Mouse (Mus musculus): ENCODE results near the gene Lrrfip1. TPM values are rescaled to one million over a fixed set of nuclear protein-coding genes. Genes with fewer than 3 reads are reported as not detected.

The Lrrfip1 gene
- polyA plus RNA-seq, 1 experiment = 83.3 TPM

GRCm38 (mm10) chr1:90974906-90975649, 23.5 kb upstream of the Lrrfip1 start:
- H3K4me3 ChIP-seq = no peak overlapping the region
- no peak overlapping the region for H3ac ChIP-seq (ENCODE audit: control insufficient read depth, insufficient read length)
- H3K27me3 ChIP-seq (ENCODE audit: control insufficient read depth, insufficient read depth, insufficient read length) = no peaks in the 10 kb centered on the region
- no peaks in the 10 kb centered on the region for H3K36me3 ChIP-seq (ENCODE audit: control insufficient read depth, insufficient read depth)
- TF ChIP-seq MYOG (IDR thresholded peaks at IDR 0.05; ENCODE audit: control insufficient read depth in 1 of 3, insufficient read depth in 1 of 3, insufficient read length in 2 of 3, low read depth in 2 of 3) (peak; percentile 73 to 97 (median 95)), TCF12 (IDR thresholded peaks at IDR 0.05; ENCODE audit: insufficient read depth, poor library complexity, severe bottlenecking) (peak; percentile 76), CEBPB (IDR thresholded peaks at IDR 0.05; ENCODE audit: insufficient read depth, poor library complexity, severe bottlenecking) (no peak), E2F4 (IDR thresholded peaks at IDR 0.05; ENCODE audit: insufficient read depth) (no peak), POLR2A (IDR thresholded peaks at IDR 0.05; ENCODE audit: insufficient read length, low read depth) (no peak), POLR2AphosphoS2 (IDR thresholded peaks at IDR 0.05; ENCODE audit: insufficient read length, low read depth) (no peak), MAX (IDR thresholded peaks at IDR 0.05; ENCODE audit: low read depth) (no peak), MYOD1 (IDR thresholded peaks at IDR 0.05; ENCODE audit: control insufficient read depth in 1 of 3, insufficient read length in 2 of 3, low read depth in 2 of 3) (peak; percentile 68 to 97 (median 97)), TCF3 (IDR thresholded peaks at IDR 0.05; ENCODE audit: insufficient read length, low read depth) (peak; percentile 65), REST (IDR thresholded peaks at IDR 0.05; ENCODE audit: insufficient read depth, insufficient read length) (no peak), USF1 (IDR thresholded peaks at IDR 0.05; ENCODE audit: low read depth) (peak; percentile 1), SRF (IDR thresholded peaks at IDR 0.05; ENCODE audit: control insufficient read depth, insufficient read length, low read depth) (no peak)
- H3K79me2 ChIP-seq (ENCODE audit: control insufficient read depth, insufficient read depth) = no peaks in the 10 kb centered on the region
- peak overlapping the region; percentile 54 for H3K4me2 ChIP-seq (ENCODE audit: low read depth)

GRCm38 (mm10) chr1:90975960-90976359, 22.6 kb upstream of the Lrrfip1 start:
- H3K36me3 ChIP-seq (ENCODE audit: control insufficient read depth, insufficient read depth) = no peaks in the 10 kb centered on the region
- H3K27me3 ChIP-seq (ENCODE audit: control insufficient read depth, insufficient read depth, insufficient read length) = no peaks in the 10 kb centered on the region

GRCm38 (mm10) chr1:90980638-90981330, 17.8 kb upstream of the Lrrfip1 start:
- H3K79me2 ChIP-seq (ENCODE audit: control insufficient read depth, insufficient read depth) = no peaks in the 10 kb centered on the region
- H3K36me3 ChIP-seq (ENCODE audit: control insufficient read depth, insufficient read depth) = no peaks in the 10 kb centered on the region
- no peaks in the 10 kb centered on the region for H3K27me3 ChIP-seq (ENCODE audit: control insufficient read depth, insufficient read depth, insufficient read length)
- no peak for TF ChIP-seq MYOD1 (IDR thresholded peaks at IDR 0.05; ENCODE audit: control insufficient read depth in 1 of 3, insufficient read length in 2 of 3, low read depth in 2 of 3)
- no peak for TF ChIP-seq POLR2A (IDR thresholded peaks at IDR 0.05; ENCODE audit: insufficient read length, low read depth)
- TF ChIP-seq USF1 (IDR thresholded peaks at IDR 0.05; ENCODE audit: low read depth) = no peak
- TF ChIP-seq REST (IDR thresholded peaks at IDR 0.05; ENCODE audit: insufficient read depth, insufficient read length) = no peak
- no peak for TF ChIP-seq SRF (IDR thresholded peaks at IDR 0.05; ENCODE audit: control insufficient read depth, insufficient read length, low read depth)
- TF ChIP-seq E2F4 (IDR thresholded peaks at IDR 0.05; ENCODE audit: insufficient read depth) = no peak
- TF ChIP-seq MAX (IDR thresholded peaks at IDR 0.05; ENCODE audit: low read depth) = no peak
- no peak for TF ChIP-seq MYOG (IDR thresholded peaks at IDR 0.05; ENCODE audit: control insufficient read depth in 1 of 3, insufficient read depth in 1 of 3, insufficient read length in 2 of 3, low read depth in 2 of 3)
- no peak for TF ChIP-seq TCF3 (IDR thresholded peaks at IDR 0.05; ENCODE audit: insufficient read length, low read depth)
- TF ChIP-seq POLR2AphosphoS2 (IDR thresholded peaks at IDR 0.05; ENCODE audit: insufficient read length, low read depth) = no peak
- no peak for TF ChIP-seq CEBPB (IDR thresholded peaks at IDR 0.05; ENCODE audit: insufficient read depth, poor library complexity, severe bottlenecking)
- TF ChIP-seq TCF12 (IDR thresholded peaks at IDR 0.05; ENCODE audit: insufficient read depth, poor library complexity, severe bottlenecking) = no peak
- H3K4me3 ChIP-seq = no peak overlapping the region
- no peak overlapping the region for H3ac ChIP-seq (ENCODE audit: control insufficient read depth, insufficient read length)
- H3K4me2 ChIP-seq (ENCODE audit: low read depth) = no peak overlapping the region

More at GRCm38 (mm10) chr1:90975960-90976359, 22.6 kb upstream of the Lrrfip1 start:
- TF ChIP-seq MYOD1 (IDR thresholded peaks at IDR 0.05; ENCODE audit: control insufficient read depth in 1 of 3, insufficient read length in 2 of 3, low read depth in 2 of 3) (no peak), E2F4 (IDR thresholded peaks at IDR 0.05; ENCODE audit: insufficient read depth) (no peak), TCF3 (IDR thresholded peaks at IDR 0.05; ENCODE audit: insufficient read length, low read depth) (no peak), CEBPB (IDR thresholded peaks at IDR 0.05; ENCODE audit: insufficient read depth, poor library complexity, severe bottlenecking) (no peak), MYOG (IDR thresholded peaks at IDR 0.05; ENCODE audit: control insufficient read depth in 1 of 3, insufficient read depth in 1 of 3, insufficient read length in 2 of 3, low read depth in 2 of 3) (no peak), TCF12 (IDR thresholded peaks at IDR 0.05; ENCODE audit: insufficient read depth, poor library complexity, severe bottlenecking) (no peak), SRF (IDR thresholded peaks at IDR 0.05; ENCODE audit: control insufficient read depth, insufficient read length, low read depth) (no peak), USF1 (IDR thresholded peaks at IDR 0.05; ENCODE audit: low read depth) (no peak), MAX (IDR thresholded peaks at IDR 0.05; ENCODE audit: low read depth) (no peak), POLR2AphosphoS2 (IDR thresholded peaks at IDR 0.05; ENCODE audit: insufficient read length, low read depth) (no peak), POLR2A (IDR thresholded peaks at IDR 0.05; ENCODE audit: insufficient read length, low read depth) (no peak), REST (IDR thresholded peaks at IDR 0.05; ENCODE audit: insufficient read depth, insufficient read length) (no peak)
- Histone ChIP-seq H3K4me3 (no peak overlapping the region), H3ac (ENCODE audit: control insufficient read depth, insufficient read length) (no peak overlapping the region), H3K4me2 (ENCODE audit: low read depth) (no peak overlapping the region), H3K79me2 (ENCODE audit: control insufficient read depth, insufficient read depth) (no peaks in the 10 kb centered on the region)

GRCm38 (mm10) chr1:90981346-90981745, 17.2 kb upstream of the Lrrfip1 start:
- TF ChIP-seq TCF3 (IDR thresholded peaks at IDR 0.05; ENCODE audit: insufficient read length, low read depth) (no peak), USF1 (IDR thresholded peaks at IDR 0.05; ENCODE audit: low read depth) (peak; percentile 2)
- no peak overlapping the region for H3K4me2 ChIP-seq (ENCODE audit: low read depth)
- no peak overlapping the region for H3ac ChIP-seq (ENCODE audit: control insufficient read depth, insufficient read length)
- no peaks in the 10 kb centered on the region for H3K27me3 ChIP-seq (ENCODE audit: control insufficient read depth, insufficient read depth, insufficient read length)
- no peaks in the 10 kb centered on the region for H3K36me3 ChIP-seq (ENCODE audit: control insufficient read depth, insufficient read depth)
- no peak overlapping the region for H3K4me3 ChIP-seq
- no peaks in the 10 kb centered on the region for H3K79me2 ChIP-seq (ENCODE audit: control insufficient read depth, insufficient read depth)
